Mouse (Mus musculus): ENCODE results near the gene Vps54.
"Not testable (repeated sequence)": the region's sequence is repeated elsewhere in the genome, so short reads cannot be mapped to it uniquely, and the experiment has no call there.

DNA sequence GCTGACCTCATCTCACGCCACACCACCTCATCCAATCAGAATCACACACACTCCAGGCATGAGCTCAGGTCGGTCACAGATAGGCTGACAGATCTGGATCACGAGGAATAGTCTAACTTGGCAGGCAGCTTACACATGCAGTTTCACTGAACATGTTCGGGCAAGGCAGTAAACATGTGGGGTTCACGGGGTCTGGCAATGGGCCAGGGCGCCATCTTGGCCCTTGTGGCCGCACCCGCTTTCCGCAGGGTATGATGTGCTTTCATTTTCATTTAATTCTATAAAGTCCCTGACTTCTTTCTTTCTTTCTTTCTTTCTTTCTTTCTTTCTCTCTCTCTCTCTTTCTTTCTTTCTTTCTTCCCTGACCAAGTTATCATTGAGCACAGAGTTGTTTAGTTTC, 29.4 kb upstream of the Vps54 start:
- not testable (repeated sequence) for TF ChIP-seq USF1 (IDR thresholded peaks at IDR 0.05; ENCODE audit: low read depth, low read length); CTCF (conservative IDR thresholded peaks at IDR 0.05 in 1 of 2, IDR thresholded peaks at IDR 0.05 in 1 of 2; ENCODE audit: low read depth in 2 of 2, low read length in 2 of 2); PAX5 (IDR thresholded peaks at IDR 0.05; ENCODE audit: low read length); RCOR1 (conservative IDR thresholded peaks at IDR 0.05; ENCODE audit: low read depth, low read length); TBP (conservative IDR thresholded peaks at IDR 0.05; ENCODE audit: low read depth, low read length); E2F4 (IDR thresholded peaks at IDR 0.05; ENCODE audit: insufficient replicate concordance, low read depth, low read length); POLR2AphosphoS2 (IDR thresholded peaks at IDR 0.05; ENCODE audit: low read depth, low read length); MAX (IDR thresholded peaks at IDR 0.05; ENCODE audit: low read length); POLR2A (IDR thresholded peaks at IDR 0.05; ENCODE audit: low read depth, low read length); JUND (conservative IDR thresholded peaks at IDR 0.05; ENCODE audit: low read depth, low read length); MAFK (IDR thresholded peaks at IDR 0.05; ENCODE audit: insufficient replicate concordance, low read length); ZMIZ1 (IDR thresholded peaks at IDR 0.05; ENCODE audit: low read depth, low read length); USF2 (conservative IDR thresholded peaks at IDR 0.05; ENCODE audit: low read depth, low read length)
